Mouse (Mus musculus): ENCODE measurements around the gene Pitpnm2. TPM values are rescaled to one million over a fixed set of nuclear protein-coding genes. Genes with fewer than 3 reads are reported as not detected.

Gene Pitpnm2
- polyA plus RNA-seq, 1 experiment from 2014 or later, result 9.4 TPM

DNA sequence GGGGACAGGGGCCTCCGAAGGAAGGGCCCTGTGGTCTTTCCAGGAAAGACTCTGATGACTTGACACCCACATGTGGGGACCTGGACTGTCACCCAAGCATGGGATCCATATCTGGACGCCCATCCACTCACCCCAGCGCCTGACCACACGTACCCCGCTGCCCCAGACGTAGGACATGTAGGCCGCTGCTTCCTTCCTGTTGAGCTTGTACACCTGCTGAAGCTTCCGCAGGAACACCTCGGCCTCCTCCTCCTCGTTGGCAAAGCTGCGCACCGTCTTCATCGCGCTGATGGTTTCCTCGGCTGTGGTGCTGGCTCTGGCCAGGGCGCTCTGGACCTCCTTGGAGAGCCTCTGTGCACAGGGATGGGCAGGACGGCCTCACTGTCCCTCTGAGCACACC lies 169.7 kb downstream of the Pitpnm2 start:
- Histone ChIP-seq H3K4me2 (no peak overlapping the region), H3K9ac (replicated peaks) (no peak overlapping the region), H3K36me3 (no peaks in the 10 kb centered on the region), H3K27ac (replicated peaks) (no peak overlapping the region), H3K4me1 (peaks cover 29% of the 10 kb centered on the region; the same call in 1 of the 2 replicates), H3K4me3 (replicated peaks) (no peak overlapping the region), H3K27me3 (replicated peaks) (no peaks in the 10 kb centered on the region), H3K9me3 (replicated peaks) (no peaks in the 10 kb centered on the region)
- ATAC-seq (ENCODE audit: low FRiP score), result no peak
- WGBS, result 93% methylated on average over 17 of the region's 17 CpGs

DNA sequence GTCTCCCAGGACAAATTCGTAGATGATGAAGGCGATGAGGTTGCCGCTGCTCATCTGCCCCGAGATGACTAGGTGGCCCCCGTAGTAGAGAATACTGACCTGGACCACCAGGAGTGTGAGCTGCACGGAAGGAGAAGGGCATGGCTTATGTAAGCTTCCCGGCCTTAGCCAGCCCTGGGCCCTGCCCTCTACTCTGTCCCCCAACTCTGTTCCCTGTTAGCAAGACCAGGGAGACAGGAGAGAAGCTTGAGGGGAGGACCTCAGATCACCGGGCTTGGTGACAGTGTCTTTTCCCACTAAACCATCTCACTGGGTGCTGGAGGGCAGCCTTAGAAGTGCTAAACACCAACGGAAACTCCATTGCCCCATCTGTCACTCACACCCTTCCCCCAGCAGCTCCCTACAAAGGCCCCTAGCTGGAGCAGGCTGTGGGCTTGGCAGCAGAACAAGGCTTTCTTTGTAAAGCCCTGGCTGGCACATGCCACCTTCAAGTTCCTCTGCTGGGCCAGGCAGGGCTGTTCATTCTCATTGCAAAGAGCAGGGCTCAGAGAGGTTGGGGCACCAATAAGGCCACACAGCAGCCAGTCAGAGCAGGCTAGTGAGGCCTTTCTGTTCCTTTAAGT lies 170.7 kb downstream of the Pitpnm2 start:
- Histone ChIP-seq H3K9ac (replicated peaks) (no peak overlapping the region), H3K9me3 (replicated peaks) (no peaks in the 10 kb centered on the region), H3K4me1 (peaks cover 30% of the 10 kb centered on the region; the same call in 1 of the 2 replicates), H3K4me3 (replicated peaks) (no peak overlapping the region), H3K27ac (replicated peaks) (peak overlapping the region; percentile 77), H3K27me3 (replicated peaks) (no peaks in the 10 kb centered on the region), H3K36me3 (no peaks in the 10 kb centered on the region), H3K4me2 (no peak overlapping the region)
- 59% methylated on average over 9 of the region's 9 CpGs for WGBS
- peak; percentile 82 for ATAC-seq (ENCODE audit: low FRiP score)

GRCm38 (mm10) chr5:124077856-124078460 lies 171.6 kb downstream of the Pitpnm2 start:
- Histone ChIP-seq H3K4me3 (replicated peaks) (no peak overlapping the region), H3K9me3 (replicated peaks) (no peaks in the 10 kb centered on the region), H3K27ac (replicated peaks) (peak overlapping the region; percentile 77; the same call in 1 of the 2 replicates), H3K4me1 (peaks cover 30% of the 10 kb centered on the region; the same call in 1 of the 2 replicates), H3K27me3 (replicated peaks) (no peaks in the 10 kb centered on the region), H3K36me3 (no peaks in the 10 kb centered on the region), H3K4me2 (no peak overlapping the region), H3K9ac (replicated peaks) (no peak overlapping the region)
- ATAC-seq (ENCODE audit: low FRiP score), result no peak
- WGBS, result 58% methylated on average over 6 of the region's 6 CpGs

- Histone ChIP-seq H3K27me3 (replicated peaks) (no peaks in the 10 kb centered on the region), H3K27ac (replicated peaks) (no peak overlapping the region), H3K9ac (replicated peaks) (no peak overlapping the region), H3K4me1 (peaks cover 30% of the 10 kb centered on the region; the same call in 1 of the 2 replicates), H3K9me3 (replicated peaks) (no peaks in the 10 kb centered on the region), H3K36me3 (no peaks in the 10 kb centered on the region), H3K4me2 (no peak overlapping the region), H3K4me3 (replicated peaks) (no peak overlapping the region)
- 82% methylated on average over 13 of the region's 13 CpGs for WGBS
- no peak for ATAC-seq (ENCODE audit: low FRiP score)
Measured at GRCm38 (mm10) chr5:124077241-124077640, 172.3 kb downstream of the Pitpnm2 start.

DNA sequence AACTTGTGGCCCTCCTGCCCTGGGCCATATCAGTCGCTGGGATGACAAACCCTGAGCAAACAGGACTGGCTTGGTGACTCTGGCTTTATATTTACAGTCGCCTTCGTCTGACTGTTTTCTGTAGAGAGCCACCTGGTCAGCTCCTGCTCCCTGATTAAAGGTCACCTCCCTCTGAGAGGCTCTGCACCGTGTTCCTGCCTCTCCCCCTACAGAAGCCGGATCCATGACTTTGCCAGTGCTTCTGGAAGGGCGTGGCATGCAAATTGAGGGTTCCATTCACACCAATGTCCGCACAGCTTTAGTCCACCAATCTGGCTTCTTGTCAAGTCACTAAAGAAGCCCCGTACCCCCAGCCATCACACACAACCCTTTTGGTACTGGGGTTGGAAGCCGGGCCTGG lies 173.0 kb downstream of the Pitpnm2 start:
- no peak for ATAC-seq (ENCODE audit: low FRiP score)
- WGBS, result 57% methylated on average over 9 of the region's 9 CpGs
- Histone ChIP-seq H3K36me3 (no peaks in the 10 kb centered on the region), H3K9ac (replicated peaks) (no peak overlapping the region), H3K9me3 (replicated peaks) (no peaks in the 10 kb centered on the region), H3K4me3 (replicated peaks) (no peak overlapping the region), H3K27me3 (replicated peaks) (no peaks in the 10 kb centered on the region), H3K4me2 (no peak overlapping the region), H3K27ac (replicated peaks) (no peak overlapping the region), H3K4me1 (peaks cover 34% of the 10 kb centered on the region; the same call in 1 of the 2 replicates)

DNA sequence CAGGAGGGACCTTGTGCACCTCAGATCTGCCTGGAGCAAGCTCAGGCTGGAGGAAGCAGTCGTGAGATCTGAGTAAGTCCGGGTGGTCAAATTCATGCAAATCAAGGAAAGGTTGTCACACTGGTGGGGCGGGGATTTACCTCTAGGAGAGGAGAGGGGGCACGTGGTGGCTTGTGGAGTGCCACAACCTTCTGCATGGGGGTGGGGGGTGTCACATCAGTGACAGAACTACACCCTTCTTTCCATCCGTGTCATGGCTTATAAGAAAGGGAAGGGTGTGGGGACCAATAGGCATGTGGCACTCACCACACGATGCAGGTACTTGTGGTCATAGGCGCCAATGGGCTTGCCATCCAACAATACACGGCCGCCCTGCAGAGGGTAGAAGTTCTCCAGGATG lies 173.8 kb downstream of the Pitpnm2 start:
- Histone ChIP-seq H3K36me3 (no peaks in the 10 kb centered on the region; the same call in 1 of the 2 replicates), H3K4me1 (peaks cover 34% of the 10 kb centered on the region; the same call in 1 of the 2 replicates), H3K4me2 (no peak overlapping the region), H3K4me3 (replicated peaks) (no peak overlapping the region), H3K9ac (replicated peaks) (no peak overlapping the region), H3K9me3 (replicated peaks) (no peaks in the 10 kb centered on the region), H3K27me3 (replicated peaks) (no peaks in the 10 kb centered on the region), H3K27ac (replicated peaks) (no peak overlapping the region)
- 75% methylated on average over 9 of the region's 9 CpGs for WGBS
- ATAC-seq (ENCODE audit: low FRiP score), result no peak

DNA sequence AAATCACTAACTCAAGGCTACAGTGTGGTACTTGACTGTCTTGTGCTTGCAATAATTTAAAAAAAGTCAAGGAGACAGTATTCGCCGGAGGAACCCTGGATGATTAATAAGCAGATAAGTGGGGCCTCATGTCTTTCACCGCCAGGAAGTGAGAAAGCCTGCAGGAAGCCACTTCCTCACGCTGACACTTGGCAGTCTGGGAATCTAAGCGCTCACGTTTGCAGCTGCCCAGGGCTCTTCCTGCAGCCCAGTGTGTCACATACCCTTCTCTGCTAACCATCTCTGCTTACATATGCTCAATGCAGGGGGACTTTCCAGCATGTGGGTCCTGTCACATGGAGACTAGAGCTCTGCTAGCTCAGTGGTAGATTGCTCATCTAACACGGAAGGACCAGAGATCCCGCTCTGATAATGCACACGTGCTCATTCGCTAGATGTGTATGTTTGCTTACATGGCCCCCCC lies 174.7 kb downstream of the Pitpnm2 start:
- WGBS, result 64% methylated on average over 10 of the region's 10 CpGs
- Histone ChIP-seq H3K4me1 (peaks cover 29% of the 10 kb centered on the region; the same call in 1 of the 2 replicates), H3K9ac (replicated peaks) (no peak overlapping the region), H3K9me3 (replicated peaks) (no peaks in the 10 kb centered on the region), H3K4me2 (no peak overlapping the region), H3K36me3 (no peaks in the 10 kb centered on the region; the same call in 1 of the 2 replicates), H3K27me3 (replicated peaks) (no peaks in the 10 kb centered on the region), H3K4me3 (replicated peaks) (no peak overlapping the region), H3K27ac (replicated peaks) (no peak overlapping the region)
- no peak for ATAC-seq (ENCODE audit: low FRiP score)

DNA sequence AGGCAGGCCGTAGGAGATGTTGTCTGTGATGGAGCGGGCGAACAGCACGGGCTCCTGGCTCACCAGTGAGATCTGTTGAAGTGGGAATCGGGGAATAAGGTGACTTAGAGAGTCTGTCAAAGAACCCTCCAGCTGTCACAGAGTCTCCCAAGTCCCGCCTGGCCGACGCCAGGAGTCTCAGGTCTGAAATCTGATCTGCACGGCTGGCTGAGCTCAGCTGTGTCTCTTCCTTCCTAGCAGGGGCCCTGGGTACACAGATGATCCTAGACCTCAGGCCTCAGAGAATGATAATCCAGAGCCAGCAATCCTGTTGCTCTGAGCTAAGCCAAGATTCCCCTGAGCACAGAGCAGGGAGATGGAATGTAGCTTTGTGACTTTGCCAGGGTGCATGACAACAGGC lies 175.9 kb downstream of the Pitpnm2 start:
- ATAC-seq (ENCODE audit: low FRiP score), result no peak
- Histone ChIP-seq H3K9me3 (replicated peaks) (no peaks in the 10 kb centered on the region), H3K9ac (replicated peaks) (no peak overlapping the region), H3K4me2 (no peak overlapping the region), H3K27me3 (replicated peaks) (no peaks in the 10 kb centered on the region), H3K27ac (replicated peaks) (no peak overlapping the region), H3K36me3 (no peaks in the 10 kb centered on the region; the same call in 1 of the 2 replicates), H3K4me3 (replicated peaks) (no peak overlapping the region), H3K4me1 (peaks cover 22% of the 10 kb centered on the region; the same call in 1 of the 2 replicates)
- WGBS, result 60% methylated on average over 9 of the region's 9 CpGs

DNA sequence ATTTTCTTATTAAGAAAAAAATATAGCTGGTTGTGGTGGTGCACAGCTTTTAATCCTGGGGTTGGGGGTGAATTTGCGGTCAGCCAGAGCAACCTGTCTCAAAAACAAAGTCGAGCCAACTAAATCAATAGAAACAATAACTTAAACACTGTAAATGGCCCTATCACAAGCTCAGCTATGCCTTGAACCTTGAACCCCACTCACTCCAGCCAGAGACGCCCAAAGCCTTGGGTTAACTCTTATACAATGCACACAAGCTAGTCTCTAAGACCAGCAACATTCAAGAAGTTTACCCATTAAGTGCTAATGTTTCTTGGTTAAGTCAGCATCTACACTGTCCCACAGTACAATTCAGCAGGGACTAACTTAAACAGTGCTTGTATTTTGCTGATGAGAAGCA lies 179.9 kb downstream of the Pitpnm2 start:
- ATAC-seq (ENCODE audit: low FRiP score), result no peak
- WGBS, result 82% methylated on average over 3 of the region's 3 CpGs
- H3K4me2 ChIP-seq, result no peak overlapping the region
- peaks cover 5% of the 10 kb centered on the region; the same call in 1 of the 2 replicates for H3K36me3 ChIP-seq
- peaks cover 4% of the 10 kb centered on the region; the same call in 1 of the 2 replicates for H3K4me1 ChIP-seq
- no peak overlapping the region for H3K9ac ChIP-seq (replicated peaks)
- no peaks in the 10 kb centered on the region for H3K27me3 ChIP-seq (replicated peaks)
- no peaks in the 10 kb centered on the region for H3K9me3 ChIP-seq (replicated peaks)
- H3K4me3 ChIP-seq (replicated peaks), result no peak overlapping the region
- H3K27ac ChIP-seq (replicated peaks), result no peak overlapping the region

Other genes with a start within 250 kb of the Pitpnm2 start
- 48.8 and 50.4 TPM in 2 replicates for gene Vps37b, start 217.5 kb downstream of the Pitpnm2 start, polyA plus RNA-seq (2015; fragmentation: Nextera tagmentation; extraction: Ambion mirVana)
- 22.1 and 23.2 TPM in 2 replicates for gene Abcb9, start 154.0 kb downstream of the Pitpnm2 start, polyA plus RNA-seq (2015; fragmentation: Nextera tagmentation; extraction: Ambion mirVana)
- gene Ogfod2, start 137.5 kb downstream of the Pitpnm2 start, polyA plus RNA-seq (2015; fragmentation: Nextera tagmentation; extraction: Ambion mirVana), result 39.5 and 43.7 TPM in 2 replicates
- 87.7 and 89.1 TPM in 2 replicates for gene Arl6ip4, start 133.7 kb downstream of the Pitpnm2 start, polyA plus RNA-seq (2015; fragmentation: Nextera tagmentation; extraction: Ambion mirVana)
- 10.7 and 12.6 TPM in 2 replicates for gene Mphosph9, start 78.2 kb upstream of the Pitpnm2 start, polyA plus RNA-seq (2015; fragmentation: Nextera tagmentation; extraction: Ambion mirVana)
- 13.4 and 14.4 TPM in 2 replicates for gene 2810006K23Rik, start 78.3 kb upstream of the Pitpnm2 start, polyA plus RNA-seq (2015; fragmentation: Nextera tagmentation; extraction: Ambion mirVana)
- gene Cdk2ap1, start 113.3 kb upstream of the Pitpnm2 start, polyA plus RNA-seq (2015; fragmentation: Nextera tagmentation; extraction: Ambion mirVana), result 49.7 and 89.0 TPM in 2 replicates
- 85.9 and 87.2 TPM in 2 replicates for gene Sbno1, start 176.2 kb upstream of the Pitpnm2 start, polyA plus RNA-seq (2015; fragmentation: Nextera tagmentation; extraction: Ambion mirVana)
- 29.3 and 30.8 TPM in 2 replicates for gene Kmt5a, start 190.2 kb upstream of the Pitpnm2 start, polyA plus RNA-seq (2015; fragmentation: Nextera tagmentation; extraction: Ambion mirVana)
- 27.5 and 32.0 TPM in 2 replicates for gene Rilpl2, start 228.6 kb upstream of the Pitpnm2 start, polyA plus RNA-seq (2015; fragmentation: Nextera tagmentation; extraction: Ambion mirVana)
- 20.7 and 22.2 TPM in 2 replicates for gene Snrnp35, start 233.4 kb upstream of the Pitpnm2 start, polyA plus RNA-seq (2015; fragmentation: Nextera tagmentation; extraction: Ambion mirVana)